29 mouse cellular contexts compared by ENCODE assay signal in the genomic region with DNA sequence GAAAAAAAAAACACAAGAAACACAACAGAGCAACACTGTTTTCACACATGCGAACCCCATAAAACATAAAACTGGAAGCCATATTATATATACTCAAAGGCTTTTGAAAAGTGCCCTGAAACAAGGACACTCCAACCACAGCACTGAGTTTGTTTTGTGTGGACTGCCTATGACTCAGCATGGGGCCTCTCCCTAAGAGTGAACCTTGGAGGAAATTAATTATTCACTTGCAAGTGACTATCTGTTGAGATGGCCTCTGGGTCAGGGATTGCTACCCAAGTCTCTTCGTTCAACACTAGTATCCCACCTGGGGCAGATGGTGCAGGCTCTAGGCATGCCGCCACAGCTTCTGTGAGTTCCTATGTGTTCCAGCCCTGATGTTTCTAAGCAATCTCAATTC.
DNase-seq lines count a peak whose midpoint lies in the region; ATAC-seq and TF ChIP-seq lines count a peak whose summit lies in the region.
"Had no signal": no experiment of that assay in that cellular context is flagged by ENCODE, and none has a peak within 500 bp of the region (broad histone marks: within the 10 kb centered on the region; RNA-seq: fewer than 3 reads in every experiment).

No protein-coding gene starts in this region.

- peak; percentile 26 for DNase-seq in adrenal gland, adult 8-10 months
- no peak for DNase-seq in adrenal gland, postnatal 4 days (ENCODE audit: low spot score in 2 of 2)
- DNase-seq in kidney, adult 2 months: peak; percentile 43
- DNase-seq in kidney, adult 18-20 months: no peak
- DNase-seq in kidney, postnatal 36 days: peak; percentile 10
- no peak for DNase-seq in kidney, adult 11 months
- DNase-seq in cerebellum, postnatal 14 days: no peak
- DNase-seq: adrenal gland, postnatal 25 days; cerebellum, adult 11 months; cerebellum, adult 2 months; cerebellum, adult 9-11 months; cerebellum, postnatal 36 days; embryo, embryonic 11 days; gastrocnemius, postnatal 25 days; heart, adult 2 months; heart, postnatal 14 days; heart, postnatal 4 days had no signal

- TF ChIP-seq CTCF in kidney, adult 2 months (conservative IDR thresholded peaks at IDR 0.05; ENCODE audit: insufficient read depth, insufficient read length, low read depth, low read length): no peak

- no peak overlapping the region for H3K27ac ChIP-seq in kidney, adult 2 months (ENCODE audit: insufficient read depth, low read depth, low read length)
- H3K27ac ChIP-seq in intestine, embryonic 16.5 days (ENCODE audit: low read length): no peak overlapping the region
- H3K27ac ChIP-seq: embryonic facial prominence, embryonic 10.5 days; embryonic facial prominence, embryonic 13.5 days; forebrain, embryonic 12.5 days; forebrain, embryonic 15.5 days; heart, adult 2 months; heart, embryonic 10.5 days; heart, embryonic 13.5 days; hindbrain, embryonic 14.5 days; hindbrain, postnatal 0 days had no signal

- no peak overlapping the region for H3K9ac ChIP-seq in intestine, embryonic 16.5 days (ENCODE audit: low read depth, low read length)
- H3K9ac ChIP-seq: embryonic facial prominence, embryonic 13.5 days; forebrain, embryonic 12.5 days; forebrain, embryonic 15.5 days; heart, embryonic 13.5 days; hindbrain, embryonic 14.5 days had no signal

- H3K4me2 ChIP-seq in intestine, embryonic 16.5 days (ENCODE audit: low read depth, low read length): no peak overlapping the region
- H3K4me2 ChIP-seq: embryonic facial prominence, embryonic 13.5 days; forebrain, embryonic 12.5 days; forebrain, embryonic 15.5 days; heart, embryonic 13.5 days; hindbrain, embryonic 14.5 days had no signal

- no peak overlapping the region for H3K4me3 ChIP-seq in kidney, adult 2 months (ENCODE audit: insufficient read depth, low read depth, low read length)
- no peak overlapping the region for H3K4me3 ChIP-seq in intestine, embryonic 16.5 days (ENCODE audit: low read length)
- H3K4me3 ChIP-seq: embryonic facial prominence, embryonic 10.5 days; embryonic facial prominence, embryonic 13.5 days; erythroblast, embryonic 14.5 days; forebrain, embryonic 12.5 days; forebrain, embryonic 15.5 days; heart, adult 2 months; heart, embryonic 10.5 days; heart, embryonic 13.5 days had no signal

- WGBS in kidney, adult 2 months: 78% methylated on average over 3 of the region's 3 CpGs
- 79% methylated on average over 3 of the region's 3 CpGs for WGBS in intestine, embryonic 16.5 days

- no peaks in the 10 kb centered on the region for H3K36me3 ChIP-seq in kidney, adult 2 months (ENCODE audit: control insufficient read depth, insufficient read depth, low read length)
- no peaks in the 10 kb centered on the region for H3K36me3 ChIP-seq in intestine, embryonic 16.5 days (ENCODE audit: control insufficient read depth, insufficient read depth, low read length)
- H3K36me3 ChIP-seq: embryonic facial prominence, embryonic 10.5 days; embryonic facial prominence, embryonic 13.5 days; forebrain, embryonic 12.5 days; forebrain, embryonic 15.5 days; heart, embryonic 10.5 days; heart, embryonic 13.5 days had no signal

- no peak for TF ChIP-seq POLR2A in kidney, adult 2 months (IDR thresholded peaks at IDR 0.05; ENCODE audit: low read depth, low read length)

- no peaks in the 10 kb centered on the region for H3K27me3 ChIP-seq in kidney, adult 2 months (replicated peaks; ENCODE audit: control insufficient read depth, insufficient read depth, low read length)
- no peaks in the 10 kb centered on the region for H3K27me3 ChIP-seq in intestine, embryonic 16.5 days (replicated peaks; ENCODE audit: control insufficient read depth, insufficient read depth, low read length)
- H3K27me3 ChIP-seq: embryonic facial prominence, embryonic 13.5 days; forebrain, embryonic 12.5 days; forebrain, embryonic 15.5 days; heart, embryonic 13.5 days had no signal

- H3K4me1 ChIP-seq in kidney, adult 2 months (ENCODE audit: control insufficient read depth, insufficient read depth, low read length): no peaks in the 10 kb centered on the region
- H3K4me1 ChIP-seq in intestine, embryonic 16.5 days (ENCODE audit: control insufficient read depth, insufficient read depth, low read length): no peaks in the 10 kb centered on the region
- H3K4me1 ChIP-seq: embryonic facial prominence, embryonic 10.5 days; embryonic facial prominence, embryonic 13.5 days; forebrain, embryonic 12.5 days; forebrain, embryonic 15.5 days; heart, embryonic 10.5 days; heart, embryonic 13.5 days had no signal

- no peaks in the 10 kb centered on the region for H3K9me3 ChIP-seq in intestine, embryonic 16.5 days (ENCODE audit: control insufficient read depth, low read length)
- H3K9me3 ChIP-seq: embryonic facial prominence, embryonic 10.5 days; embryonic facial prominence, embryonic 13.5 days; forebrain, embryonic 12.5 days; forebrain, embryonic 15.5 days; heart, embryonic 10.5 days; heart, embryonic 13.5 days had no signal

- peak; percentile 62 for ATAC-seq in intestine, embryonic 16.5 days
- ATAC-seq: CD4-positive, CD25-positive, alpha-beta regulatory T cell, adult 4 months; forebrain, embryonic 15.5 days; hindbrain, postnatal 0 days; inflammation-experienced regulatory T-cells, adult 6 months had no signal

Comparison
In these comparisons a context has a peak if more than half of its experiments do, and no peak if none do; other contexts are left out.
1. DNase-seq: peak in adrenal gland, adult 8-10 months (single experiment), kidney, adult 2 months (single experiment) and kidney, postnatal 36 days (2 of 2); none in adrenal gland, postnatal 4 days (0 of 2), kidney, adult 18-20 months (single experiment), kidney, adult 11 months (single experiment) and cerebellum, postnatal 14 days (0 of 2).